Mouse (Mus musculus) MEL (cell line): ENCODE data around the gene Wdr46. TPM values are rescaled to one million over a fixed set of nuclear protein-coding genes. Genes with fewer than 3 reads are reported as not detected.
A peak's percentile ranks its signal among the peaks of the same experiment; 100 is the strongest.

ENCODE experiments used
- DNase-seq: peaks from one replicate; pipeline ENCODE4 v3.0.0; 2011; ENCODE audit warnings: low read depth, low spot score
- H3K27ac ChIP-seq: 2 replicates; pipeline ENCODE4 v1.5.1; 2012; ENCODE audit warnings: low read depth, mild to moderate bottlenecking, control low read depth, low read length, moderate library complexity; ENCODE audit not compliant: control insufficient read depth
- H3K27me3 ChIP-seq, 2 experiments: fragments of 150-350 bp in 1 of 2; sonication (generic) in 1 of 2; 2 replicates each; pipeline ENCODE4 v1.6.1; 2012; ENCODE audit warnings: low read length in 2 of 2, mild to moderate bottlenecking in 2 of 2, improper control_type of control experiment in 1 of 2, moderate library complexity in 1 of 2; ENCODE audit not compliant: insufficient read depth in 2 of 2, control insufficient read depth in 1 of 2
- H3K36me3 ChIP-seq, 2 experiments: 2 replicates each; pipeline ENCODE4 v1.6.1; 2012 to 2014; ENCODE audit warnings: low read length in 2 of 2, improper control_type of control experiment in 1 of 2, inconsistent platforms in 1 of 2, mild to moderate bottlenecking in 1 of 2; ENCODE audit not compliant: insufficient read depth in 2 of 2, control insufficient read depth in 1 of 2
- H3K4me1 ChIP-seq, 2 experiments: fragments of 150-350 bp in 1 of 2; sonication (generic) in 1 of 2; 2 replicates each; pipeline ENCODE4 v1.6.1; 2012; ENCODE audit warnings: low read length in 2 of 2, improper control_type of control experiment in 1 of 2, mild to moderate bottlenecking in 1 of 2; ENCODE audit not compliant: insufficient read depth in 2 of 2, control insufficient read depth in 1 of 2
- H3K4me3 ChIP-seq, 2 experiments: fragments of 150-350 bp in 1 of 2; sonication (generic) in 1 of 2; 2 replicates each; pipeline ENCODE4 v1.5.1; 2012; ENCODE audit warnings: low read depth in 2 of 2, low read length in 2 of 2, mild to moderate bottlenecking in 2 of 2, moderate library complexity in 2 of 2, control low read depth in 1 of 2, improper control_type of control experiment in 1 of 2; ENCODE audit not compliant: control insufficient read depth in 1 of 2, insufficient read depth in 1 of 2
- H3K79me2 ChIP-seq: 2 replicates; pipeline ENCODE4 v1.6.1; 2012; ENCODE audit warnings: mild to moderate bottlenecking, low read length, moderate library complexity; ENCODE audit not compliant: control insufficient read depth, poor library complexity, insufficient read depth
- H3K9ac ChIP-seq: 2 replicates; pipeline ENCODE4 v1.6.1; 2012; ENCODE audit warnings: low read depth, mild to moderate bottlenecking, control low read depth, low read length, moderate library complexity; ENCODE audit not compliant: control insufficient read depth, poor library complexity, severe bottlenecking
- H3K9me3 ChIP-seq: fragments of 150-350 bp; sonication (generic); replicated peaks from 2 replicates; pipeline ENCODE4 v1.6.1; 2012; ENCODE audit warnings: mild to moderate bottlenecking, low read length, improper control_type of control experiment, moderate library complexity; ENCODE audit not compliant: insufficient read depth
- BHLHE40 ChIP-seq: IDR thresholded peaks from 2 replicates; pipeline ENCODE4 v1.6.1; 2012; ENCODE audit warnings: low read depth, mild to moderate bottlenecking, inconsistent platforms, low read length, improper control_type of control experiment, borderline replicate concordance
- CHD2 ChIP-seq: IDR thresholded peaks from 2 replicates; pipeline ENCODE4 v1.6.1; 2011; ENCODE audit warnings: low read length, improper control_type of control experiment
- CTCF ChIP-seq, 3 experiments: IDR thresholded peaks in 2 of 3; conservative IDR thresholded peaks in 1 of 3; 2 replicates each; pipeline ENCODE4 v1.5.1; 2011 to 2012; ENCODE audit warnings: low read length in 3 of 3, low read depth in 2 of 3, mild to moderate bottlenecking in 2 of 3, improper control_type of control experiment in 1 of 3, inconsistent platforms in 1 of 3, mixed read lengths in 1 of 3, moderate library complexity in 1 of 3; ENCODE audit not compliant: control insufficient read depth in 1 of 3, insufficient read depth in 1 of 3, poor library complexity in 1 of 3, severe bottlenecking in 1 of 3
- E2F4 ChIP-seq: IDR thresholded peaks from 2 replicates; pipeline ENCODE4 v1.6.1; 2011; ENCODE audit warnings: low read depth, low read length, improper control_type of control experiment, borderline replicate concordance
- GABPA ChIP-seq: IDR thresholded peaks from 2 replicates; pipeline ENCODE4 v1.6.1; 2012; ENCODE audit warnings: low read depth, mild to moderate bottlenecking, inconsistent platforms, low read length, improper control_type of control experiment, moderate library complexity
- GATA1 ChIP-seq: IDR thresholded peaks from 2 replicates; pipeline ENCODE4 v1.6.1; 2011; ENCODE audit warnings: low read depth, low read length, improper control_type of control experiment
- JUND ChIP-seq: IDR thresholded peaks from 2 replicates; pipeline ENCODE4 v1.6.1; 2011; ENCODE audit warnings: low read depth, mild to moderate bottlenecking, improper control_type of control experiment, low read length
- MAFK ChIP-seq: IDR thresholded peaks from 2 replicates; pipeline ENCODE4 v1.6.1; 2011; ENCODE audit warnings: low read depth, mild to moderate bottlenecking, low read length, improper control_type of control experiment, borderline replicate concordance
- MAX ChIP-seq: IDR thresholded peaks from 2 replicates; pipeline ENCODE4 v1.6.1; 2011; ENCODE audit warnings: low read length, improper control_type of control experiment
- MEF2A ChIP-seq: IDR thresholded peaks from 2 replicates; pipeline ENCODE4 v1.6.1; 2014; ENCODE audit warnings: low read depth, mild to moderate bottlenecking, inconsistent platforms, low read length, improper control_type of control experiment; ENCODE audit not compliant: poor library complexity, insufficient replicate concordance, severe bottlenecking; ENCODE audit errors: extremely low read depth
- MXI1 ChIP-seq: IDR thresholded peaks from 2 replicates; pipeline ENCODE4 v1.6.1; 2011; ENCODE audit warnings: mild to moderate bottlenecking, low read depth, low read length, improper control_type of control experiment
- MYB ChIP-seq: IDR thresholded peaks from 2 replicates; pipeline ENCODE4 v1.6.1; 2011; ENCODE audit warnings: mild to moderate bottlenecking, low read depth, low read length, improper control_type of control experiment
- MYC ChIP-seq: IDR thresholded peaks from 2 replicates; pipeline ENCODE4 v1.6.1; 2011; ENCODE audit warnings: low read depth, mild to moderate bottlenecking, low read length, improper control_type of control experiment, moderate library complexity
- NELFE ChIP-seq: IDR thresholded peaks from 2 replicates; pipeline ENCODE4 v1.6.1; 2011; ENCODE audit warnings: low read depth, low read length, improper control_type of control experiment
- NRF1 ChIP-seq: IDR thresholded peaks from 2 replicates; pipeline ENCODE4 v1.6.1; 2014; ENCODE audit warnings: low read depth, mild to moderate bottlenecking, inconsistent platforms, low read length, improper control_type of control experiment, moderate library complexity; ENCODE audit not compliant: poor library complexity, insufficient read depth, severe bottlenecking
- POLR2A ChIP-seq, 2 experiments: IDR thresholded peaks; 2 replicates each; pipeline ENCODE4 v1.6.1; 2011 to 2012; ENCODE audit warnings: low read length in 2 of 2, mild to moderate bottlenecking in 2 of 2, control low read depth in 1 of 2, improper control_type of control experiment in 1 of 2, low read depth in 1 of 2, moderate library complexity in 1 of 2; ENCODE audit not compliant: control insufficient read depth in 1 of 2, insufficient read depth in 1 of 2, poor library complexity in 1 of 2
- POLR2AphosphoS2 ChIP-seq: IDR thresholded peaks from 2 replicates; pipeline ENCODE4 v1.6.1; 2011; ENCODE audit warnings: low read length, improper control_type of control experiment
- POLR2AphosphoS5 ChIP-seq: IDR thresholded peaks from 2 replicates; pipeline ENCODE4 v1.6.1; 2012; ENCODE audit warnings: low read depth, borderline replicate concordance, mild to moderate bottlenecking, inconsistent platforms, low read length, moderate library complexity, mixed read lengths
- RCOR1 ChIP-seq: IDR thresholded peaks from 2 replicates; pipeline ENCODE4 v1.6.1; 2012; ENCODE audit warnings: low read depth, mild to moderate bottlenecking, inconsistent platforms, low read length, improper control_type of control experiment
- TBP ChIP-seq: IDR thresholded peaks from 2 replicates; pipeline ENCODE4 v1.8.0; 2011; ENCODE audit warnings: low read depth, low read length, improper control_type of control experiment
- UBTF ChIP-seq: IDR thresholded peaks from 2 replicates; pipeline ENCODE4 v1.6.1; 2012; ENCODE audit warnings: low read depth, mild to moderate bottlenecking, inconsistent platforms, low read length, improper control_type of control experiment, moderate library complexity, borderline replicate concordance; ENCODE audit not compliant: insufficient read depth
- USF1 ChIP-seq: IDR thresholded peaks from 2 replicates; pipeline ENCODE4 v1.6.1; 2014; ENCODE audit warnings: low read depth, mild to moderate bottlenecking, inconsistent platforms, low read length, improper control_type of control experiment, moderate library complexity
- USF2 ChIP-seq, 2 experiments: IDR thresholded peaks; 2 replicates each; pipeline ENCODE4 v1.6.1; 2011 to 2012; ENCODE audit warnings: improper control_type of control experiment in 2 of 2, low read length in 2 of 2, borderline replicate concordance in 1 of 2, inconsistent platforms in 1 of 2, low read depth in 1 of 2, mild to moderate bottlenecking in 1 of 2; ENCODE audit not compliant: insufficient read depth in 1 of 2
- ZNF384 ChIP-seq: IDR thresholded peaks from 2 replicates; pipeline ENCODE4 v1.6.1; 2012; ENCODE audit warnings: low read depth, mild to moderate bottlenecking, inconsistent platforms, low read length, improper control_type of control experiment
- polyA plus RNA-seq, 2 experiments: library from polyadenylated mRNA; stranded (reverse) in 1 of 2; unstranded in 1 of 2; fragments of >175 nt in 1 of 2; fragments of >200 nt in 1 of 2; gene quantifications; 2 replicates each; pipeline versions ENCODE4 v1.2.1 to v1.2.4; 2012; ENCODE audit warnings: low replicate concordance in 2 of 2, low read depth in 1 of 2; ENCODE audit not compliant: insufficient read length in 2 of 2, insufficient read depth in 1 of 2, missing spikeins in 1 of 2
- total RNA-seq: library from RNA; depleted of rRNA; stranded (reverse); fragments of 300-350 nt; gene quantifications from 2 replicates; pipeline ENCODE4 v1.2.3, GENCODE M21; 2012

Gene Wdr46
- total and polyA plus RNA-seq, 3 experiments, result 100 to 131 TPM; not detected in 1

GRCm38 (mm10) chr17:33941381-33941780, 921 bp downstream of the Wdr46 start:
- Histone ChIP-seq H3K27ac (no peak overlapping the region), H3K9ac (peak overlapping the region; percentile 84), H3K27me3 (no peaks in the 10 kb centered on the region), H3K4me1 (peaks cover 0 to 3% of the 10 kb centered on the region in 2 experiments; a peak in 2 of 4 replicates), H3K9me3 (no peaks in the 10 kb centered on the region), H3K36me3 (peaks cover 0 to 2% of the 10 kb centered on the region in 2 experiments; a peak in 2 of 4 replicates), H3K79me2 (peaks cover 27% of the 10 kb centered on the region), H3K4me3 (peak overlapping the region; percentile 73 to 77)
- DNase-seq, result no peak
- TF ChIP-seq NELFE (no peak), E2F4 (no peak), TBP (no peak), MYB (no peak), MXI1 (no peak), MAX (no peak), BHLHE40 (no peak)

GRCm38 (mm10) chr17:33943454-33943853, 3.0 kb downstream of the Wdr46 start:
- no peak overlapping the region for H3K9ac ChIP-seq
- no peak overlapping the region for H3K4me3 ChIP-seq
- TF ChIP-seq GABPA (no peak), MAX (no peak), MYB (no peak), MEF2A (no peak), MXI1 (no peak), NRF1 (no peak), USF2 (IDR thresholded peaks at IDR 0.05; ENCODE audit: borderline replicate concordance in 1 of 2, insufficient read depth in 1 of 2, low read depth in 1 of 2, low read length in 2 of 2) (no peak), JUND (no peak), CTCF (IDR thresholded peaks at IDR 0.05 in 2 of 3, conservative IDR thresholded peaks at IDR 0.05 in 1 of 3; ENCODE audit: control insufficient read depth in 1 of 3, insufficient read depth in 1 of 3, low read depth in 2 of 3, low read length in 3 of 3, poor library complexity in 1 of 3, severe bottlenecking in 1 of 3) (no peak), POLR2AphosphoS5 (no peak), USF1 (no peak), ZNF384 (no peak), CHD2 (no peak), POLR2AphosphoS2 (no peak), POLR2A (IDR thresholded peaks at IDR 0.05; ENCODE audit: control insufficient read depth in 1 of 2, insufficient read depth in 1 of 2, low read depth in 1 of 2, low read length in 2 of 2, poor library complexity in 1 of 2) (no peak), GATA1 (no peak), MYC (no peak), RCOR1 (no peak), UBTF (no peak), MAFK (no peak)
- TF ChIP-seq, all 39 proteins: peak for 0
- no peak for DNase-seq
- Histone ChIP-seq H3K79me2 (peaks cover 27% of the 10 kb centered on the region), H3K27ac (no peak overlapping the region), H3K4me1 (peaks cover 0 to 3% of the 10 kb centered on the region in 2 experiments; a peak in 2 of 4 replicates), H3K36me3 (peaks cover 0 to 3% of the 10 kb centered on the region in 2 experiments; a peak in 2 of 4 replicates), H3K27me3 (no peaks in the 10 kb centered on the region), H3K9me3 (no peaks in the 10 kb centered on the region)
